Mouse (Mus musculus) liver, postnatal 0 days (tissue): Measurements from ENCODE around the gene Pmp22.

Experiments
- CTCF ChIP-seq: sonication (generic); IDR thresholded peaks from 2 replicates; pipeline ENCODE4 v1.5.1; 2016; ENCODE audit warnings: antibody characterized with exemption, low read depth
- EP300 ChIP-seq: IDR thresholded peaks from 2 replicates; pipeline ENCODE4 v1.6.1; 2016; ENCODE audit warnings: antibody characterized with exemption, low read depth, mild to moderate bottlenecking

GRCm38 (mm10) chr11:63117266-63117665 is 11.5 kb upstream of the Pmp22 start:
- no peak for TF ChIP-seq CTCF
- TF ChIP-seq EP300, result no peak
